Mouse (Mus musculus) fibroblast of lung, adult 2 months (primary cell): ENCODE data around the gene Nrxn2.

Source experiments
- DNase-seq: peaks from one replicate; pipeline ENCODE4 v3.0.0-alpha.2; 2011; ENCODE audit warnings: low read depth

Nrxn2 gene

GRCm38 (mm10) chr19:6494504-6495170 lies 76.1 kb downstream of the Nrxn2 start:
- no peak for DNase-seq

DNA sequence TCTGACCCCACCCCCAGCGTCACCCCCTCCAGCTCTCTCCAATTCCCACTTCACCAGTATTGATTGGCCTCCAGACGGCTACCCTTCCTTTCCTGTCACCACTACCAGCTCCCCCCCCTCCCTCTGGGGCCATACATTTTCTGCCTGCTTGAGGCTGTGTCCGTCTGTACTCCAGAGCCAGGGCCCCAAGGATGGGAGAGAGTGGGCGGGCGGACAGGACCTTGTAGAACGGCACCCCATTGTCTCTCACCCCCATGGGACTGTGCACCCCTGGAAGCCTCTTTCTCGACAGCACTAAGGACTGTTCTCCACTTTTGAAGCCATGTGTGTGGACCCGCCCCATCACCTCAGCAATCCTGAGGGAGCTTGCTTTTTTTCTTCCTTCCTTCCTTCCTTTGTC lies 77.2 kb downstream of the Nrxn2 start:
- DNase-seq = no peak

GRCm38 (mm10) chr19:6496462-6497149 lies 78.1 kb downstream of the Nrxn2 start:
- DNase-seq = no peak

DNA sequence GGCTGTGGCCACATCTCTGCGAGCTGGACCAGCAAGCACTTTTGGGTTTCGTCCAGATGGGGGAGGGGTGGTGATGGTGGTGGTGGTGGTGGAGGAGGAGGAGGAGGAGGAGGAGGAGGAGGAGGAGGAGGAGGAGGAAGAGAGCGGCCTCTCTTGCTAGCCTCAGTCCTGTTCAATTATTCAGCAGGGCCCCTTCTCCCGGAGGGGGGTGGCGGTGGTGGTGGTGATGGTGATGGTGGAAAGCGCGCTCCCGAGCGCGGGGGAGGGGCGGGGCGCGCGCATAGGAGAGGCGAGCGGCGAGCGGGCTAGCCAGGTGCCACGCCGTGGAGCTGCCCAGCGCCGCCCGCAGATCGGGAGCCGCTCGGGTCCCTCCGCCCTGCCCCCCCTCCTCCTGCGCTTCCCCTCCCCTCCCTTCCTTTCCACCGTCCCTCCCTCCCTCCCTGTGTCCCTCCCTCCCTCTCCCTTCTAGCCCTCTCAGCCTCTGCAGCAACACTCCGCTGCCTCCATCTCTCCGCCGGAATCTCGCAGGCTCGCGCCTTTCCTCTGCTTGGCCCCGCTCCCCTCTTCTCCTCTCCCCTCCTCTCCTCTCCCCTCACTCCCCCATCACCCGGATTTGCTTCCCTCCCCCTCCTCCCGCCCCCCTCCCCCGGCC lies 78.7 kb downstream of the Nrxn2 start:
- DNase-seq = no peak

DNA sequence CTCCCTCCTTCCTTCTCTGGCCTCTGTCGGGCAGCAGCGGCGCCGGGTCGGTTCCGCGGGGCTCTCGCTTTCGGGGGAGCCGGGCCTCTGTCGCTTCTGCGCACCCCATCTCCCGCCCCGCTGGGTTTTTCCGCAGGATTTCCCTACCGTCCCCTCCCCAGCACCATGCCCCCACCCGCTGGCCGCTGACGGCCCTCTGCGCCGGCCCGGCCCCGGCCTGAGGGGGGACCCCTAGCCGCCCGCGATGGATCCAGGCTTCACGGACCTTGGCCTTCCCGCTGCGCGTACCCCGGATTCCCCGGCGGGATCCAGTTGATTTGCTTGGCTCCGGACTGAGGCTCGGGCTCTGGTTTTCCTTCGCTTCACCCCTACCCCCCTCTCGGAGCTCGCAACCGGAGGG lies 79.3 kb downstream of the Nrxn2 start:
- no peak for DNase-seq

- no peak for DNase-seq
These were observed 80.0 kb downstream of the Nrxn2 start for GRCm38 (mm10) chr19:6498350-6499131.

- DNase-seq = no peak
These were observed 81.5 kb downstream of the Nrxn2 start for GRCm38 (mm10) chr19:6499860-6500635.

DNA sequence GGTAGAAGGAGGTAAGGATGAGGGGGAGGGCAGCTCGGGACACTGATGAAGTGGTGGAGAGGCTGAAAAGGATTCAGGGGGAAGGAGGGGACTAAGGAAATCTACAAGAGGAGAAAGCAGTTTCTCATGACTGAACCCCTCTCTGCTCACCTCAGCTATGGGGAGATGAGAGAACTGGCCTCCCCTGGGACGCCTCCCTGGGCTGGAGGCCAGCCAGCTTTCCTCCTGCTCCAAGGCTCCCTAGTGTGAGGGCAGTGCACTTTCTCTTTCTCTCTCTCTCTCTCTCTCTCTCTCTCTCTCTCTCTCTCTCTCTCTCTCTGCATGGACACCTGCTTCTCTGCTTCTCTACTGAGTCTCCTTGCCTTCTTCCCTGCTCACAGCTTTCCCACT lies 82.1 kb downstream of the Nrxn2 start:
- DNase-seq = no peak

DNA sequence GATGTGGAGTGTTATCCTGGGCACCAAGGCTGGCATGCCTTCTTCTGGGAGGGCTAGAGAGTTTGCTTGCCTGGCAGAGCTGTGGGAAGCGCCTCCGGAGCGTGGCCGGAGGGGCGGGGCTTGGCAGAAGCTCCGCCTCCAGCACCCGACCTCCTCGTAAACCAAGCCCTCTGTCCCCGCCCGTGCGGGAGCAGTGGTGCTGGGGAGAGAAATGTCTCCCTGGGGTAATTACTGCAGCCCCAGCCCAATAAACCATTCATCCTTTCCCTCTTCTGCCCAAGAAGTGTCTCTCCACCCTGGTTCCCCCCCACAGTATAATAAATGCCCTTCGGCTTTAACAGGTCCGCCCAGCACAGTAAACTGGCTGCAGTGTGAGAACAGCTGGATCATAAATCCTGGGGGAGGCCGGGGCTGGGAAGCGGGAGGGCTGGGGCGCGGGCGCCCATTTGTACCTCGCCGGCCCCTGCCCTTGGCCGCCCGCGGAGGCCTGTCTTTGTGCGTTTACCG lies 83.6 kb downstream of the Nrxn2 start:
- DNase-seq = no peak

DNA sequence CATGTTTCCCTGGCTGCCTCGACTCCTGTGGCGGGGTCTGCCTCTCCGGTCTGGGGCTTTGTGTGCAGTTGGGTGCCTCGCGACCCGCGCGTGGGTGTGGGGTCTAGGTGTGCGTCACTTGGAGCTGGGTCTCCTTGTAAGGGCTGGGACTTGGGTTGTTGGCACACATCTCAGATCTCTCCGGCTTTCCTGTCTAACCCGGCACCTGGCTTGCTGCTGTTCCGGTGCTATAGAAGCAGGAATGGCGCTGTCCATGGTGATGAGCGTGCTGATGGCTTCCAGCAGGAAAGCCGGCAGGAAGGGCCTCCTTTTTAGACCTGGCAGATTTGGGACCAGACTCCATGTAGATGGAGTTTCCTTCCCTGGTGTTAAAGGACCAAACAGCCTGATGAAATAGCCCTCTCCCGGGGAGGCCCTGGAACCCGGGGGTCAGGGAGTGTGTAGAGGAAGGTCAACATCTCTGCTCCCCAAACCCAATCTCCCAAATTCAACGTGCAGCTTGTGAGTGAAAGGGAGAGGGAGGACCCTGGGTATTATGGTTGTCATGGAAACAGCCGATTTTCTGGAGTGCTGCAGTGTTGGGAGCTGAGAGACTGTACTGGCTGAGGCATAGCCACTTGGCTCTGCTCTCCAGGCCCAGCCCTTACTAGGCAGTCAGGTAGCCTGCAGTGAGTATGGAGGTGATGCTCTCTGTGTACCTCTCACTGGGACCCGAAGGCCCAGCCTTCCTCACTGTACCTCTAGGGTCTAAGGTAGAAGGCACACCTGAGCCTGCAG lies 84.2 kb downstream of the Nrxn2 start:
- DNase-seq = no peak

- DNase-seq = no peak
These were observed 85.6 kb downstream of the Nrxn2 start for GRCm38 (mm10) chr19:6503926-6504655.

- no peak for DNase-seq
These were observed 86.1 kb downstream of the Nrxn2 start for GRCm38 (mm10) chr19:6504656-6505045.

- no peak for DNase-seq
These were observed 88.9 kb downstream of the Nrxn2 start for GRCm38 (mm10) chr19:6507393-6507792.

GRCm38 (mm10) chr19:6509881-6510280 lies 91.3 kb downstream of the Nrxn2 start:
- no peak for DNase-seq

DNA sequence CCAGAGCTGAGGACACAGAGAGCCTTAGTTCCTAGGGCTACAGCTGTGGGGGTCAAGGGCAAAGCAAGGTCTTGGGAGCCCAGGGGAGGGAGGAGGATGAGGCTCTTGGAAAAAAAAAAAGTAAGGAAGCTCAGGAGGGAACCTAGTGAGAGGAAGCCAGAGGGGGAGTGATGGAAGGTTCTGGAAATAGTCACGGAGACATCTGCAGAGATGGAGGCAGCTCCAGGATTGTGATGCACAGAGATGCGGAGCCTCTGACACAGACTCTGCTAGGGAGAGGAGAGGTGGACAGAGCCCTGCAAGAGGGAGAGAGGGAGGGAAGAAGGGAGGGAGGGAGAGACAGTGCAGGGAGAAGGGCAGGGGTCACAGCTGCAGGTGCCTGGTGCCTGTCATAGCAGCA lies 92.0 kb downstream of the Nrxn2 start:
- DNase-seq = no peak

- no peak for DNase-seq
These were observed 95.0 kb downstream of the Nrxn2 start for GRCm38 (mm10) chr19:6513389-6514139.

DNA sequence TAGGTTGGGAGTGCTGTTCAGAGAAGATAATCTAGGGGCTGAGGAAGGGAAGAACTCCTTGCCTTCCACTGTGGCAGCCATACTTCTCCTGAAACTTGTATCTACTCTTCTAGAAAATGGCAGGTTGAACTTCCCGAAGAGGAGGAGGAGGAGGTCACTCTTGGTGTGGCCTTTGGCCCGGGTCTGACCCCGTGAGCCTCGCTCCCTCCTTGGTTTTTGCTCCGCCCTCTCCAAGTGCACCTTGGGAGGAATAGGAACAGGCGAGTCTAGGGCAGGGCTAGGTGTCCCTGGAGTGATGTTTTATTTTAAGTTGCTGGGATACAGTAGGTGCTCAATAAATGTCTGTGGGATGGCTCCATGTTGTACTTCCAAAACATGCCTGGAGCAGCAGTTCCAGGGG lies 96.4 kb downstream of the Nrxn2 start:
- DNase-seq = no peak

DNA sequence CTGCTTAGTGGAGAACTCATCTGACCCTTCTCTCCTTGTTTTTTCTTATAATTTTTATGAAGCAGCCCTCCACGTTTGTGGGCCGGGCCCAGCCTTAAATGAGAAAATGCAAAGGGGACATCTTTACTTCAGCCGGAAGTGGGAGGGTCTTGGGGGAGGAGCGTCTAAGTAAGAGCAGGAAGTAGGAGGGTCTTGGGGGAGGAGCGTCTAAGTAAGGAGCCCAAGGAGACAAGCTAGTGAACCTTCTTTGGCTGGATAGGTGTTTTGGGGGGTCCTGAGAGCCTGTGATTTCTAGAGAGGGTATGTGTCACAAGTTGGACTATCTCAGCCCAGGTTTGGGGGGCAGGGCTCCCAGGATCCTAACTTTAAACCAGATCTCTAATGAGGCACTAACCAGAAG lies 96.9 kb downstream of the Nrxn2 start:
- no peak for DNase-seq

DNA sequence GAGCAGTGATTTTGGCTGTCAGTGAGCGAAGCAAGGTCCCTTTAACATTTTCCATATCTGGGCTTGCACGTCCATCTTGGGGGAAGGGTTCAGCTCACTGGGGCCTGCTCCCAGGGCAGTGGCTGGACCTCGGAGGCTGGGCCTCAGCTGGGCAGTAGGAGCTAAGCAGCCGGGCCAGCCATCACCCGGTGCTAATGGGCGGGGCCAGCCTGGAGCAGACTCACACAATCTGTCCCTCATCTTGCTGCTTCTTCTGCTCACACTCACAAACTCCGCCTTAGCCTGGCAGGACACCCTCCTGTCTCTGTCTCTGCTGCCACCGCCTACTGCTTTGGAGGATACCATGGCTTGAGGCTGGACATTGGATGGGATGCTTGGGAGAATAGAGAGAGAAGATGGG lies 97.6 kb downstream of the Nrxn2 start:
- DNase-seq = no peak
